Mouse (Mus musculus): ENCODE results near the gene Llgl2.
"Not testable (repeated sequence)": the region's sequence is repeated elsewhere in the genome, so short reads cannot be mapped to it uniquely, and the experiment has no call there.

Llgl2 gene

GRCm38 (mm10) chr11:115833021-115833513 lies 9.2 kb downstream of the Llgl2 start:
- DNase-seq (ENCODE audit: low spot score in 2 of 2) = no peak

- DNase-seq (ENCODE audit: low spot score in 2 of 2) = no peak
Measured at GRCm38 (mm10) chr11:115834033-115834432, 10.2 kb downstream of the Llgl2 start.

DNA sequence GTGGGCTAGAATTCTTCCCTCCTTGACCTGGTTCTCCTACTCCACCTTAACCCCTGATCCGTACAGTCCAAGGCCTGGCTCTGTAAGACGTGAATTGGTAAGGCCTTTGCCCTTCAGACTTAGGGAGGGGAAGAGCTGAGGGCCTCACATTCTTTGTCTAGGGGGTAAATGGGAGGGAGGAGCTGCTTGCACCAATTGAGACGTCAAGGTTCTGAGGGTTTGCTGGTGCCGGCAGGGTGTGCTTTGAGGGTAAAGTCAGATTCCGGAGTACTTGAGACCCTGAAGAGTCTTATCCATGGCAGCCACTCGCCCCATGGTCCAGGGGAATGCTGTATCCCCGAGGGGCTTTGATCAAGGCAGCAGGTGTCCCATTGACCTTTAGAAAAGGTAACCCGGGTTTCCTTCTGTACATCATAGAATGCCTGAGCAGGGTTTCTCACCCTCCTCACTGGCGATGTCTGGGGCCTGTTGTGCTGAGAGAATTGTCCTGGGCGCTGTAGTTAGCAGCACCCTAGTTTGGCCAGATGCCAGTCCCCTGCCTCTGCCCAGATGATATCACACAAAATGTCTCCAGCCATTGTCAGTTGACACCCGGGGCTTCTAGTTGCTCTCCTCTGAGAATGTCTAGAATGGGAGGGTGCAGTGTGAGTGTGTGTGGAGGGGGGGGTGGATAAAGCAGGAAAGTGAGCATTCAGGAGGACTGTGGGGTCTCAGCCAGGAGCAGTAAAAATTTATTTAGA lies 13.0 kb downstream of the Llgl2 start:
- no peak for DNase-seq (ENCODE audit: low spot score in 2 of 2)

DNA sequence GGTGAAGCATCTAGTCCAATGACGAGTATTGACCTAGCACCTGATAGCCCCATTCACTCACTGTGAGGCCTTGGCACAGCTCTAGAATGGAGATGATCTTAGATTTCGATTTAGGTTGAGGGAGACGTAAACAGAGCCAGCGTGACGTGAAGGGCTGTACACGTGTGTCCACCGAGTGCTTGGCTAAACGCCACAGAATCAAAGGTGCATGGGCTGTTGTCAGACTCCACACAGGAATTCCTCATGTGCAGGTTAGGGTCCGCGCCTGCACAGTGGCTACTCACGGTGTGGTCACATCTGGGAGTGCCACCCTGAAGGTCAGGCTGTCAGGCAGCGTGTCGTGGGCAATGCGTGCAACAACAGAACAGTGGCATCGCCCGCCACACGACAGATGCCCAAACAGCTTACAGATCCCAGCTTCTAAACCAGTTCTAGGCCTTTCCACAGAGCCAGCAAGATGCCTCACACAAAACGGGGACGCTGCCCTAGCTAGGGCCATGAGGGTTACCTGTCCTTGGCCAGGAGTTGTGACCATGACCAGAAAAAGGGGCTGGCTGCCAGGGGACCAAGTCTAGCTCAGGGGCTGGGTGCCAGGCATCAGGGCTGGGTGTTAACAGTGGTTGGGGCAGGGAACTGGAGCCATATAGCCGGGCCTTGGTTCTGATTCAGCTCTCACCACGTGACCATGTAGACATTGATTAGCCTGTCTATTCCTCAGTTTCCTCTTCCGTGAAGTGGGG lies 13.9 kb downstream of the Llgl2 start:
- DNase-seq (ENCODE audit: low spot score in 2 of 2) = no peak

DNA sequence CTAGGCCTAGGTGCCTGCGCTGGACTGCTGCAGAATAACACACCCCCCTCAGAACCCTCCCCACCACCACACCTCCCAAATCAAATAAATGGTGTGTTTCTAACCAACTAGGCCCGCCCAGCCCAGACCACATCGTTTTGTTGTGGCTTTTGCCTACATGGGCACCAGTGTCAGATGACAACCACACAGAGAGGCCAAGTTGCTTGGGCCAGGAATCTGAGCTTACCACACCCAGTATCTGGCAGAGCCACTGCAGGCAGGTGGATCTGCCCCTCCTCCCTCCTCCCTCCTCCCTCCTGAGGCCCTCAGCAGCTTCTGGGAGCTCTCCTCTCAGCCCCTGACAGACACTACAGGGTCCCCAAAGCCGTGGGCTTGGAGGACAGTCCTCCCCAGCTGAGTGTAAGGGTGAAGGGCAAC lies 15.1 kb downstream of the Llgl2 start:
- DNase-seq (ENCODE audit: low spot score in 2 of 2) = no peak

DNA sequence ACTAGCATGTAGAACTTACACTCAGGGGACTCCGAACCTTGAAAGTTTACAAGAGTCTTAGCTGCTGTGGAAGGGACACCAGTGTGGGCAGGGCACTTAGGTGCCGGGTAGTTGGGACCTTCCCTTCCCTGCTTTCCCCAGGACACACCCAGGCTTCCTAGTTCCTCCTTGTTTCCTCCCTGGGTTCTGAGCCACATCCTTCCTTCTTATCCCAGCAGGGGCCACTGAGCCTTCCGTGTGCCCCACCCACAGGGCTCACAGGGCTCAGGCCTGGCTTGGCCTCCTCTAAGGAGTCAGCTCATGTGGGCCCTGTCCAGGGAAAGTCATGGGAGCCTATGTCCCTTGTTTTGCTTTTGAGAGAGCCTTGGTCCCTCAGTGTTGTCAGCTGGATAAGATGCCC lies 15.9 kb downstream of the Llgl2 start:
- DNase-seq (ENCODE audit: low spot score in 2 of 2) = no peak

GRCm38 (mm10) chr11:115841044-115841443 lies 17.2 kb downstream of the Llgl2 start:
- no peak for DNase-seq (ENCODE audit: low spot score in 2 of 2)

DNA sequence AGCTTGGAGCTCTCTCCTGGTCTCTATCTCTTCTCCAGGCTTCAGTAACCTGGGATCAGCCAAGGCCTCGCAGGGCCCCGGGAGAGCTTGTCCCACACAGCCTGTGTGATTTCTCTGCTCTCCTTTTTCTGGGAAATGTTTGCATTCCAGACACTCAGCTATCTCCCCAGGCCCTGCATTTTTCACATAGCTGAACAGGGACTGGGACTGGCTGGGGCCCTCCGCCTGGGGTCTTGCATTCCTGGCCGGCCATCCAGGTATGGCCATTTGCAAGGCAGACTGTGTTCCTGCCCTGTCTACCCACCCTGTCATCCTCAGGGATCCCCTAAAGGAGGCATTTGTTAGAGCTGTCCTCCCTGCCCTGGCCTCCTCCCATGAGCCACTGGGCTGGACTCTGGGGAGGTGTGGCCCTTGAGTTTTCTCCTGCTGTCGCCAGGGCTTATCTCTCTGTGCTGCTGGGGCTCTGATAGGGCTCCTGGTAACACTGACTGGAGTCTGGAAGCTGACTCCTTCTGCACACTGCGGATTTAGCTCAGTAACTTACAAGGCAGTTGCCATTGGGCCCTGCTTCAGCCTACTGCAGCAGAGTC lies 18.2 kb downstream of the Llgl2 start:
- DNase-seq (ENCODE audit: low spot score in 2 of 2) = no peak

DNA sequence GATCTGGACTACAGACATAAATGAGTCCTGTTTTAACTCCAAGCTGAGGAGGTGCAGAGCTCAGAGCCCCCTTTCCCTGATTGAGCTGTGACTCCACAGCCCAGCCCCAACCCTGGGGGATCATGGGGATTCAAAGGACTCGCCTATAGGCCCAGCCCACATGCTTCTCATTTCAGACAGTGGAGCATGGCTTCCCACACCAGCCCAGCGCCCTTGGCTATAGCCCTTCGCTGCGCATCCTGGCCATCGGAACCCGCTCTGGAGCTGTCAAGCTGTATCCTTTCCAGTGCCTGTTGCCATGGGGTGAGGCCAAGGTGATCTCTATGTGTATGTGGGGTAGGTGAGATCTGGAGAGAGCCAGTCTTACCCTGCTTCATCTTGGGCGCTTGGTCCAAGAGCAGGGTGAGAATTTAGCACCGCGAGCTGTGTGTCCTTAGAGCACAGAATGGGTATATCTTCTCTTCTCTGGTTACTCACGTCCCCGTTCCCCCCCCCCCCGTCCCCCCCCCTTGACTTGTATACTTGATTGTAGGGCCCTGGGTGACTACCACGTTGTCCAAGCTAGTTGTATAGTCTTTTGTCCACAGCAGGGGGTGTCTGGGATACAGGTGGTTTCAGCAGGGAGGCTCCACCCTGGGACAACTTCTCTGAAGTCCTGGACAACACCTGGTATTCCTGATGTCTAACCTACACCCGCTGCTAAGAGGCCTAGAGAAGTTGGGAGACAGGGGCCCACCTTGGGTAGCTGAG lies 19.5 kb downstream of the Llgl2 start:
- DNase-seq (ENCODE audit: low spot score in 2 of 2) = no peak

GRCm38 (mm10) chr11:115843891-115844239 lies 20.0 kb downstream of the Llgl2 start:
- DNase-seq (ENCODE audit: low spot score in 2 of 2) = no peak

DNA sequence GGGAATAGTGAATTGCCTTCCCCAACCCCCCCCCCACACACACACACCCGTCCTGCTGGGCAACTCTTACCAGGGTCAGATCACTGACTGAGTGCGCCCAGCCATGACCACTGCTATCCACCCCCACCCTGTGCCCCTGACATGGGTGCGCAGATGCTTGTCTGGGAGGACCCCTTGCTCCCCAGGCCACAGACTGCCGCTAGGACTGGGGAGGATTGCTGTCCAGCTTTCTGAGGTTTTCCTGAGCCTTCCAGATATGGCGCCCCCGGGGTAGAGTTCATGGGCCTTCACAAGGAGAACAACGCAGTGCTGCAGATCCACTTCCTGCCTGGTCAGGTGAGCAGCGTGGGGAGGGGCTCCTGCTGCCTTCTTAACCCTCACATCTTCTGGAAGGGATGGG lies 20.4 kb downstream of the Llgl2 start:
- DNase-seq (ENCODE audit: low spot score in 2 of 2) = no peak

DNA sequence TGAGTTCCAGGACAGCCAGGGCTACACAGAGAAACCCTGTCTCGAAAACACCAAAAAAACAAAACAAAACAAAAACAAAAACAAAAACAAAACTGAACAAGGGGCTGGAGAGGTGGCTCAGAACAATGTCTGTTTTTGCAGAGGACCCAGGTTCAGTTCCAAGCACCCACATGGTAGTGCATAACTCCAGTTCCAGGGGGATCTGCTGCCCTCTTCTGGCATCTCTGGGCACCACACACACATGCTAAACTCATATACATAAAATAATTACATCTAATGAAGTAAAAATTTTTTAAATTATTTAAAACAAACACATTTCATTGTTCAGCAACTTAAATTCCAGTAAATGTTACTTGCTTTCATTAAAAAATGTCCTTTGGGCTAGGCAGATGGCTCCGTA lies 22.0 kb downstream of the Llgl2 start:
- no peak for DNase-seq (ENCODE audit: low spot score in 2 of 2)

- DNase-seq (ENCODE audit: low spot score in 2 of 2) = no peak
Measured at GRCm38 (mm10) chr11:115854674-115855073, 30.8 kb downstream of the Llgl2 start.

DNA sequence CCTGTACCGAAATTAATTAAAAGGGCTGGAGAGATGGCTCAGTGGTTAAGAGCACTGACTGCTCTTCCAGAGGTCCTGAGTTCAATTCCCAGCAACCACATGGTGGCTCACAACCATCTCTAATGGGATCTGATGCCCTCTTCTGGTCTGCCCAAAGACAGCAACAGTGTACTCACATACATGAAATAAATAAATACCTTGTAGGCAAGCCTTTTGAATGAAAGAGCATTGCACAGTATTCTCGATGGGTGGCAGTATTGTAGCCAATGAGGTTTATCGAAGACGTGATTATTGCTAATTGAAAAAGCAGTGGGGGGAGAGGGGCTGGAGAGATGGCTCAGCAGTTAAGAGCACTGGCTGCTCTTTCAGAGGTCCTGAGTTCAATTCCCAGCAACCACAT lies 33.3 kb downstream of the Llgl2 start:
- not testable (repeated sequence) for DNase-seq (ENCODE audit: low spot score in 2 of 2)

GRCm38 (mm10) chr11:115857936-115858335 lies 34.1 kb downstream of the Llgl2 start:
- no peak for DNase-seq (ENCODE audit: low spot score in 2 of 2)

DNA sequence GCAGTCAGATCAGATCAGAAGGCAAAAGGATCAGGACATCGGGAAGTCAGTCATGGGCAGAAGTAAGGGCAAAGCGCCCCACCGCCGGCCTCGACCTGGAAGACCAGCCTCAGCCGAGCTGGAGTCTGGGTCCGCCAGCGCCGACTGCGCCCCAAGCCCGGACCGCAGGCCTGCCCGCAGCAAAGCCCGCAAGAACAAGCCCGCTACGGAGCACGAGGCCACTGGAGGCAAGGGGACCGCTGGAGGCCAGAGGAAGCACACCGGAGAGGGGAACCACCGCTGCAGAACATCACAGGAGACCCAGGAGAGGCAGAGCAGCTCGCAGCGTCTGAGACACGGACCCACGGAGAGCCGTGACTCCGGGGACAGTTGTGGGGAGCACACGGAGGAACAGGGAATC lies 34.5 kb downstream of the Llgl2 start, which contains the start of gene Myo15b:
Gene Myo15b (plus strand): TSS at position 53 of the 400 bp plus-strand sequence.
- DNase-seq (ENCODE audit: low spot score in 2 of 2) = no peak

- DNase-seq (ENCODE audit: low spot score in 2 of 2) = peak; percentile 80 to 84
Measured at GRCm38 (mm10) chr11:115859143-115859945, 35.5 kb downstream of the Llgl2 start.

DNA sequence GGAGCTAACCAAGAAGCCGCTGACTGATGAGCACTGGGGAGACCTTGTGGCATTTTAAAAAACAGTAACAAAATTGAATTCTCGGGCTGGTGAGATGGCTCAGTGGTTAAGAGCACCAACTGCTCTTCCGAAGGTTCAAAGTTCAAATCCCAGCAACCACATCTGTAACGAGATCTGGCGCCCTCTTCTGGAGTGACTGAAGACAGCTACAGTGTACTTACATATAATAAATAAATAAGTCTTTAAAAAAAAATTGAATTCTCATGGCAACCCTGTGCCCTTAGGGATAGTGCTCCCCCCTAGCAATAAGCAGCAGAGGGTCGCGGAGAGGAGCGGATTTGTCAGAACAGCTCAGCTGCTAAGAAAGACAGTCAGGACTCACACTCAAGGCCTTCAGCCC lies 40.0 kb downstream of the Llgl2 start:
- no peak for DNase-seq (ENCODE audit: low spot score in 2 of 2)

DNA sequence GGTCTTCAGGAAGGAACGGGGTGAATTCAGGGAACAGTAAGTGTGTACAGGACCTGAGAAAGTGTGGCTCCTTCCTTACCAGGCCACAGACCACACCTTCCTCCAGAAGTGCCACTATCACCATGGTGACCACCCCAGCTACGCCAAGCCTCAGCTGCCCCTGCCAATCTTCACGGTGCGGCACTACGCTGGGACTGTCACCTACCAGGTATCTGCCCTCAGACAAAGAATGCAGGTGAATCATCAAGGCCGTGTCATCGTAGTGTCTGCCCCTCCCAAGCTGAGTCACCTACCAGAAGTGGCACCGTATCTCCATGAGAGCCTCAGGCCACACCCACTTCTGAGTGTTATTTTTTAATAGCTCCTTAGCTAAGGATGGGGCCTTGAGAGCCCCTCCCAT lies 45.5 kb downstream of the Llgl2 start:
- no peak for DNase-seq (ENCODE audit: low spot score in 2 of 2)

DNA sequence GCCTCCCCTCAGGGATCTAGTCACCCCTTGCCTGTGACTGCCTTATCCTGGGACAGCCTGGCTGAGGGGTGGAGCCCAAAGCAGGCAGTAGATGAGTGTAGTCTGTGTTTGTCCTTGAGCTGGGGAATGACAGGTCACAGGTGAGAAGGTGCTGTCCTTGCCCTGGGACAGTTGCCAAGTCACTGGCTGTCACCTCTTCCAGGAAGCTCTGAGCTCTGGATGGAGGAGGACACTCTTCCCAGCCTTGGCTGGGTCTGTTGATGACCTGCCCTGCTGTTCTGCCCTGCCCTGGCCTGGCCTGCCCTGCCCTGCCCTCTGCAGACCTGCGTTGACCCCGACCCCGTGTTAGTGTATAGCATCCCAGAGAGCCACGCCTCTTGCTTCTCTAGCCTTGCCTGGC lies 48.6 kb downstream of the Llgl2 start:
- DNase-seq (ENCODE audit: low spot score in 2 of 2) = no peak

DNA sequence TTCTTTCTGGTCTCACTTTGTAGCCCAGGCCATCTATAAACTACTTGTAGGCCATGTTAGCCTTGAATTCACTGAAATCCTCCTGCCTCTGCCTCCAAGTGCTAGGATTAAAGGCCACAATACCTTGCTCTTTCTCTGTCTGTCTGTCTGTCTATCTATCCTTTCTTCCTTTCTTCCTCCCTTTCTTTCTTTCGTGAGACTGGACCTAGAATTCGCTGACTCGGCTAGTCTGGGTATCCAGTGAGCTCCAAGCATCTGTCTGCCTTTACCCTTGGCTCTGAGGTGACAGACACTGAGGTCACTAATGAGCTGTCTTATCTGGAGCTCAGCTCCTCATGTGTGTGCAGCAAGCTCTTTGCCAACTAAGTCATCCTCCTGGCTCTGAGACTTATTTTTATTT lies 52.1 kb downstream of the Llgl2 start:
- DNase-seq (ENCODE audit: low spot score in 2 of 2) = no peak

All from right cerebral cortex, postnatal 10 days (tissue).